Mouse (Mus musculus) embryonic fibroblast, embryonic 13.5 days (primary cell): ENCODE data around the gene Nos3.

Experiments
- CTCF ChIP-seq: IDR thresholded peaks from 2 replicates; pipeline ENCODE4 v1.5.1; 2011; ENCODE audit warnings: mild to moderate bottlenecking, control low read depth, low read length, moderate library complexity, borderline replicate concordance; ENCODE audit not compliant: insufficient read depth
- POLR2A ChIP-seq: IDR thresholded peaks from 2 replicates; pipeline ENCODE4 v1.6.1; 2011; ENCODE audit warnings: low read depth, mild to moderate bottlenecking, control low read depth, low read length, moderate library complexity

DNA sequence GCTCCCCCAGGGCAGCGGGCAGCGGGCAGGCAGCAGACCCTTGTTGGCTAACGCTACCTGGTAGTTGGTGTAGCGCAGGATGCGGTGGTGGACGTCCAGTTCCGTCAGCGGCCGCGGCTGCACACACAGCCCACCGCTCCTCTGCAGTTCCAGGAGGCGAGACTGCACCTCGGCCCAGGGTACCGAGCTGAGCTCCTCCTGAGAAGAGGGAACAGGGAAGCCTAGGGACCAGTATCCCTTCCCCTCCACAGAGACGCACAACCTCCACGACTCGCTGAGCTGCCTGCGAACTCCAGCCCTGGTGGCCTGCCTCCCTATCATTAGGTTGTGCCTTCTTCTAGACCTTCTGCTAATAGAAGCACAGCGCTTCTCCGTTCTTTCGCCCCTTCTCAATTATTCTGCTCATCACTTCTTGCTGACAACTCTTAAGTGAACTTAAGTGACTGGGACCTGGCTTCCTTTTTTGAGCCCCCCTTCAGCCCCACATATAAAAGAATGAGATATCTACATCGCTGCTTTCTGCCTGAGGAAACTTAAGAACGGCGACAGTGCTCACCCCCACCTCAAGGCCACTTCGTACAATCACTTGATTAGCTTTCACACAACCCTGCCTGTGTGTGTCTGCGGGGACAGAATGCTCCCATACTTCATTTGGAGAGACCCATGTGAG is 23.8 kb downstream of the Nos3 start:
- no peak for TF ChIP-seq CTCF
- no peak for TF ChIP-seq POLR2A
